Mouse (Mus musculus) E14TG2a.4 (cell line): ENCODE data around the gene Nos2.

Experiments used
- CTCF ChIP-seq: conservative IDR thresholded peaks from 2 replicates; pipeline ENCODE4 v1.5.1; 2014; ENCODE audit warnings: low read length
- NANOG ChIP-seq: IDR thresholded peaks from 2 replicates; pipeline ENCODE4 v1.6.1; 2014; ENCODE audit warnings: borderline replicate concordance, low read length, mixed read lengths
- POU5F1 ChIP-seq: IDR thresholded peaks from 2 replicates; pipeline ENCODE4 v1.6.1; 2014; ENCODE audit warnings: low read length, borderline replicate concordance

- no peak for TF ChIP-seq CTCF
- no peak for TF ChIP-seq POU5F1
- no peak for TF ChIP-seq NANOG
Measured at GRCm38 (mm10) chr11:78973381-78974150, 53.0 kb downstream of the Nos2 start.
